Mouse (Mus musculus): Measurements from ENCODE around the gene Mocs3. TPM values are rescaled to one million over a fixed set of nuclear protein-coding genes. Genes with fewer than 3 reads are reported as not detected.

The Mocs3 gene
- polyA plus RNA-seq, 1 experiment from 2014 or later, result 9.7 TPM

DNA sequence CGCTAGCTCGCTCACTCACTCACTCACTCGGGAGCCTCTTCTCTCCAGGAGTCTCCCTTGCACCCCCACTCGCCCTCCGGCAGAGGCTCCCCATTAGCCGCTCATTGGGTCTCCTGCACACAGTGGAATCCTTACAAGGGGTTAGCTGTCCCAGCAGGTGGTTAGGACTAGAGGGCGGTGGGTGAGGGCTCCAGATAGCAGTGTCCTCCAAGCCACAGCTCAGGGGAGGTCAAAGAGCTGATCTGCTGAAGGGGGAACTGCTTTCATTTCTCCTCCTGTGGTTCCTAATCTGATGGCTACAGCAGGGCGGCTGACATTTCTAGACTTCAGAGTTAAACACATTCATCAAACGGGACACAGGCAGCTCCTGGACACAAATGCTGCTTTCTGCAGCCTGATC is 43.0 kb downstream of the Mocs3 start:
- ATAC-seq, result no peak
- Histone ChIP-seq H3K4me2 (ENCODE audit: low read length) (no peak overlapping the region), H3K4me3 (ENCODE audit: low read depth, low read length) (no peak overlapping the region), H3K9me3 (replicated peaks; ENCODE audit: control insufficient read depth, low read length) (no peaks in the 10 kb centered on the region), H3K36me3 (ENCODE audit: control insufficient read depth, insufficient read depth, low read length) (no peaks in the 10 kb centered on the region), H3K27me3 (replicated peaks; ENCODE audit: control insufficient read depth, insufficient read depth, low read length) (no peaks in the 10 kb centered on the region), H3K4me1 (ENCODE audit: control insufficient read depth, insufficient read depth, low read length) (0 out of 2 replicates have a peak, but pooled peaks cover 6% of the 10 kb centered on the region), H3K9ac (ENCODE audit: low read length) (no peak overlapping the region), H3K27ac (ENCODE audit: low read depth, low read length) (0 out of 2 replicates have a peak overlapping the region, but pooled peaks have one; percentile 5)
- DNase-seq (ENCODE audit: low spot score), result no peak
- WGBS, result 50% methylated on average over 9 of the region's 9 CpGs

DNA sequence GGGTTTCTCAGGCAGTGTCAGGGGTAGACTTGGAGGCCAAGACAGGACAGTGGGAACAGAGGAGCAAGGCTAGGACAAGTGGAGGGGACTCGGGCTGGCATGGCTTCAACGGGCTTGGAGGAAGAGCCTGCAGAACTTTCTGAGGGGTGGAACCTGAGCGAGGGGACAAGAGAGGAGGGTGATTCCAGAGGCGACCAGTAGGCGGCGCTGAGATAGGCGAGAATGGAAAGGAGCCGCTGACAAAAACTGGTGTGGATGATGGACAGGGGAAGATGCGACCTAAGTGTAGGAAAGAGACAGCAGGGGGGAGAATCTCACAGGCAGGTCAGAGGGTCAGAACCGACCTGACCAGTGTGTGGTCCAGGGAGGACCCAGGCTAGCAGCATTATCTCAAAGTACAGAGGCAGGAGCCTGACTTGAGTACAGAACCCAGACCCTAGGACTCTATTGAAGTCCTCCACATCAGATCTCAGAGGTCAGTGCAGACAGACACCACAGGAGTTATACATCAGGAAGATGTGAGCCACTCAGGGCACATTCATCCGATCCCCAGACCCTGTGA is 44.0 kb downstream of the Mocs3 start:
- no peak overlapping the region for H3K27ac ChIP-seq (ENCODE audit: low read depth, low read length)
- no peak overlapping the region for H3K4me2 ChIP-seq (ENCODE audit: low read length)
- WGBS, result 16% methylated on average over 11 of the region's 11 CpGs
- DNase-seq (ENCODE audit: low spot score) (peak; percentile 58), ATAC-seq (no peak)
- no peaks in the 10 kb centered on the region for H3K9me3 ChIP-seq (replicated peaks; ENCODE audit: control insufficient read depth, low read length)
- H3K27me3 ChIP-seq (replicated peaks; ENCODE audit: control insufficient read depth, insufficient read depth, low read length), result peaks cover 8% of the 10 kb centered on the region
- H3K36me3 ChIP-seq (ENCODE audit: control insufficient read depth, insufficient read depth, low read length), result no peaks in the 10 kb centered on the region
- H3K4me3 ChIP-seq (ENCODE audit: low read depth, low read length), result no peak overlapping the region
- H3K4me1 ChIP-seq (ENCODE audit: control insufficient read depth, insufficient read depth, low read length), result 0 out of 2 replicates have a peak, but pooled peaks cover 6% of the 10 kb centered on the region
- no peak overlapping the region for H3K9ac ChIP-seq (ENCODE audit: low read length)

GRCm38 (mm10) chr2:168280729-168281581 is 50.5 kb downstream of the Mocs3 start:
- peaks cover 7% of the 10 kb centered on the region; the same call in 1 of the 2 replicates for H3K4me1 ChIP-seq (ENCODE audit: control insufficient read depth, insufficient read depth, low read length)
- peaks cover 46% of the 10 kb centered on the region for H3K27me3 ChIP-seq (replicated peaks; ENCODE audit: control insufficient read depth, insufficient read depth, low read length)
- peak overlapping the region; percentile 47 for H3K4me3 ChIP-seq (ENCODE audit: low read depth, low read length)
- ATAC-seq (peak; percentile 65), DNase-seq (ENCODE audit: low spot score) (peak; percentile 55)
- no peaks in the 10 kb centered on the region for H3K36me3 ChIP-seq (ENCODE audit: control insufficient read depth, insufficient read depth, low read length)
- H3K4me2 ChIP-seq (ENCODE audit: low read length), result peak overlapping the region; percentile 70
- no peak overlapping the region for H3K27ac ChIP-seq (ENCODE audit: low read depth, low read length)
- H3K9me3 ChIP-seq (replicated peaks; ENCODE audit: control insufficient read depth, low read length), result 0 out of 2 replicates have a peak, but pooled peaks cover 2% of the 10 kb centered on the region
- H3K9ac ChIP-seq (ENCODE audit: low read length), result peak overlapping the region; percentile 62
- under 1% methylated on average over 68 of the region's 82 CpGs for WGBS

GRCm38 (mm10) chr2:168281582-168281981 is 51.2 kb downstream of the Mocs3 start, which contains the start of gene Kcng1:
Gene Kcng1 (minus strand): TSS chr2:168281736.
- peaks cover 46% of the 10 kb centered on the region for H3K27me3 ChIP-seq (replicated peaks; ENCODE audit: control insufficient read depth, insufficient read depth, low read length)
- H3K4me2 ChIP-seq (ENCODE audit: low read length), result peak within 1 kb of the TSS; percentile 70
- peak within 1 kb of the TSS; percentile 62 for H3K9ac ChIP-seq (ENCODE audit: low read length)
- peak within 1 kb of the TSS; percentile 47 for H3K4me3 ChIP-seq (ENCODE audit: low read depth, low read length)
- no peak within 1 kb of the TSS for H3K27ac ChIP-seq (ENCODE audit: low read depth, low read length)
- DNase-seq (ENCODE audit: low spot score) (no peak), ATAC-seq (0 out of 2 replicates have a peak, but pooled peaks have one; percentile 4)
- 11% methylated on average over 12 of the region's 12 CpGs for WGBS
- H3K36me3 ChIP-seq (ENCODE audit: control insufficient read depth, insufficient read depth, low read length), result no peaks in the 10 kb centered on the region
- peaks cover 7% of the 10 kb centered on the region; the same call in 1 of the 2 replicates for H3K4me1 ChIP-seq (ENCODE audit: control insufficient read depth, insufficient read depth, low read length)
- 0 out of 2 replicates have a peak, but pooled peaks cover 2% of the 10 kb centered on the region for H3K9me3 ChIP-seq (replicated peaks; ENCODE audit: control insufficient read depth, low read length)

Other genes with a start within 250 kb of the Mocs3 start
- gene Ripor3, start 220.0 kb upstream of the Mocs3 start, polyA plus RNA-seq (2014; fragmentation: Nextera tagmentation; extraction: Ambion mirVana), result 0.22 and 0.42 TPM in 2 replicates
- gene Pard6b, start 149.6 kb upstream of the Mocs3 start, polyA plus RNA-seq (2014; fragmentation: Nextera tagmentation; extraction: Ambion mirVana), result 5.0 and 5.6 TPM in 2 replicates
- 1.6 and 2.0 TPM in 2 replicates for gene Adnp, start 23.5 kb upstream of the Mocs3 start, polyA plus RNA-seq (2014; fragmentation: Nextera tagmentation; extraction: Ambion mirVana)
- 26.3 and 26.7 TPM in 2 replicates for gene Gm20716, start 258 bp upstream of the Mocs3 start, polyA plus RNA-seq (2014; fragmentation: Nextera tagmentation; extraction: Ambion mirVana)
- gene Dpm1, start within 50 bp of the Mocs3 start, polyA plus RNA-seq (2014; fragmentation: Nextera tagmentation; extraction: Ambion mirVana), result 51.1 and 71.7 TPM in 2 replicates
- gene Kcng1, start 51.1 kb downstream of the Mocs3 start, polyA plus RNA-seq (2014; fragmentation: Nextera tagmentation; extraction: Ambion mirVana), result 8.0 and 9.7 TPM in 2 replicates